Mouse (Mus musculus) kidney, postnatal 10 days (tissue): ENCODE measurements at regions not wholly inside any gene's neighbourhood (a gene's known extent, or its start where the extent isn't known, plus 50 kb on each side); places are given as distances from the start of the nearest gene placed in this dataset.

Experiments used
- DNase-seq: peaks from one replicate; pipeline ENCODE4 v3.0.0; 2021; ENCODE audit warnings: mixed read lengths

DNA sequence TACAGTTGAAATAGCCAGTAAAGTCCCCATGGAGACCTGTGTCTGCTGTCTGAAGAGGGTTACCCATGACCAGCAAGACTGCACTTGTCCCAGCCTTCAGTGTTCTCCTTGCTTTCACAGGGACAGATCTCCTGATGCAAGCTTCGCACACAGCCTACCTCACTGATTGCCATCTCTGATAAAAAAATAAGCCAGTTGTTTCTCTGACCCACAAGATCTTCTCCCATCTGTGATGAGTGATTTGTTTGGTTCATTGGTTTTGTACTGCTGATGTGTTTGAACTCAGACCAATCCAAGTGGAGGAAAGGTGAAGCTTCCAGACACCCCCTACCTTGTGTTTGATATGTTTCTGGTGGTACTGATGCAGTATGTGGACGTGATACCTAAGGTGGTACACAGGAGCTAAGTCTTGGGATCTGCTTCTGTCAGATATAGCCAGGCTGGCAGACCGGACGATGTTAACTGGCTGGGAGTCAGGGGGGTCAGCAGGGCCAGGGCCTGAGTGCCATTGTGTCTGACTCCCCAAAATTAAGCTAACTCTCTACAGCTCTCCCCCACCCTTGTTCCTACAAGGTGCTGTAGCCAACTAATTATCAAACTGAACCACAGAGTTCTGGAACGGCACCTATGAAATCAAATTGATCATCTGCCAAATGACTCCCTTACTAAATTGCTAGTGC is 139.2 kb upstream of the Cpeb2 start:
- no peak for DNase-seq

DNA sequence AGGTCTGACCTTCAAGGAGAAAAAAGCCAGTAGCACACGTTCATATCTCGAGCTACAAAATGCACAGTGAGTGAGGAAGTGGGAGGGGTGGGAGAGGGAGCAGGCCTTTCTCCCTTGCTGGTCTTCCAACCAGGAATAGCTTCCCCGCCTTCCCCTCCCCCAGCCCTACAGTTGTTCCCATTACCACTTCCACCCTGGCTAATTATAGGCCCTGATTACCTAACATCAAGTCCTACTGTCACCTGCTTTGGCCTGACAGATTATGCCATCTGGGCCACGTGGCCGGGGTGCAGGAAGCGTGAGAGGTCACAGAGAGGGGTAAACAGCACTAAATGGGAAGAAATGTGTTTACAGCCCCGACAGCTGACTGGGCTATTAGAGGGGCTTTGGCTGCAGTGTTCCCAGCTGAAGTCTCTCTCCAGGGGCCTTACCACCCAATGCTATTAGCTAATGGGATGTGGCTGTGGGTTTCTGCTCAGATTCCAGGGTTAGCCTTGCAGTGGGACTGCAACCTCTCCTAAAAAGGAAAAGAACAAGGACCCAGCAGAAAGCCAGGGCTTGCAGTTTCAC is 138.6 kb upstream of the Cpeb2 start:
- peak; percentile 19 for DNase-seq

DNA sequence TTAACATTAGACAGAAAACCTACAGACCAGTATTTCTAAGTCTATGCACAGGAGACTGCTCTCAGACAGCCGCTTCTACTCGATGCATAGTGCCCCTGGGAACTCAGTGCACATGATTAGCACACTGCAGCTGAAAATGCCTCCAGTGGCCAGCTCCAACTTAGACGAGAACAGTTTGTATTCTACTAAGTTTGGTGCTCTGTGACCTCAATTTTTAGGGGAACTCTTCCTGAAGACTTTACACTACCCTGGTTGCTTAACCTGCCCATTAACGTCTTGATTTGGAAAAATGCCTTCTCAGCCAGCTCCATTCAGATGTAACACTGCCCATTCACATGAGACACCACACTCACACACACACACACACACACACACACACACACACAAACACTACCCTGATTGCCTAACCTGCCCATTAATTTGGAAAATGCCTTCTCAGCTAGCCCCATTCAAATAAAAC is 130.9 kb upstream of the Cpeb2 start:
- no peak for DNase-seq

DNA sequence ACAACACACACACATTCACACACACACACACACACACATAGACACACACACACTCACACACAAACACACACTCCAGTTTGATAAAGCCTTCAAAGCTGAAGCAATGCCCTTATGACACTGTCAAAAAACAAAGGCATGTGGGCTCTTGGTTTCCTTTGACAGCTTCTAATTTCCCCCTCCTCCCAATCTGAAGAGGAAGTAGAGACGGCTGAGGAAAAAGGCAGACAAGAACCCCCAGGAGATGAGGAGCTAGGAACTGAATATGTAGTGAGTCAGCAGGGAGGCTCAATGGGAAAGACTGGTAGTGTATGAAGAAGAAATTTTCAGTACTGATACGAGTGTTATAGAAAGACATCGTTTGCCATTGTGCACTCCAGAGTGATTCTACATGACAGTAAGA is 130.4 kb upstream of the Cpeb2 start:
- DNase-seq: no peak

DNA sequence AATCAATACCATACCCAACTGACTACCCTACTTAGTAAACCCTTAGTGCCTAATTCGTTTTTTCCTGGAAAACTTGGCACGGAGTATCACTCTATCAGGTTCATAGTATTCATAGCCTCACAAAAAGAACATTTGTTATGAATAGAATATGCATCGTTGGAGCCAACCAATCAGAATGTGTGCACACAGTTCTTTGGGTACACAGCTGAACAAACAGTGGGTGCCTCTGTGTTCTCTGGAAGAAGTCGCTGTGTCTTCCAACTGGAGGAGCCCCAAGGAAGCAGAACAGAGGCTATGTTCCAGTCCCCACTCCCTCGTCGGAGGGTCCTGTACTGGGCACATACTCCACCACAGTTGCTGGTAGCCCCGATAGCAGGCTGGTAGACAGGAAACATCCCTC is 129.2 kb upstream of the Cpeb2 start:
- no peak for DNase-seq

DNA sequence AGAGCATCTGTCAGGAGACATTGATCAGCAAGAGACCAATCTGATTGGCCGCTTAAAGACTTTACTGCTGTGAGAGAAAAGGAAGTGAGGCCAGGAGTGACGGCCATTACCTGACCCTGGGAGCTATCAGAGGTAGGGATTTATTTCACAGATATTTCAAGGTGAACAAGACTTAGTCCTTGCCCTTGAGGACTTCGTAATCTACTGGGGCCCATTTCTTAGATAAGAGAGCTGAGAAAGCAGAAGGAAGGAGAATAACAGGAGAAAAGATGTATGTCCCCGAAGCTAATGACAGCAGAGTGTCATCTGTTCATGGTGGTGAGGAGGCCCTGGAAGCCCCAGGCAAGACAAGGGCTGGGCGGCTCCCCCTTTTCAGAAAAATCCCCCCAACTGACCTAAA is 127.4 kb upstream of the Cpeb2 start:
- DNase-seq: no peak

DNA sequence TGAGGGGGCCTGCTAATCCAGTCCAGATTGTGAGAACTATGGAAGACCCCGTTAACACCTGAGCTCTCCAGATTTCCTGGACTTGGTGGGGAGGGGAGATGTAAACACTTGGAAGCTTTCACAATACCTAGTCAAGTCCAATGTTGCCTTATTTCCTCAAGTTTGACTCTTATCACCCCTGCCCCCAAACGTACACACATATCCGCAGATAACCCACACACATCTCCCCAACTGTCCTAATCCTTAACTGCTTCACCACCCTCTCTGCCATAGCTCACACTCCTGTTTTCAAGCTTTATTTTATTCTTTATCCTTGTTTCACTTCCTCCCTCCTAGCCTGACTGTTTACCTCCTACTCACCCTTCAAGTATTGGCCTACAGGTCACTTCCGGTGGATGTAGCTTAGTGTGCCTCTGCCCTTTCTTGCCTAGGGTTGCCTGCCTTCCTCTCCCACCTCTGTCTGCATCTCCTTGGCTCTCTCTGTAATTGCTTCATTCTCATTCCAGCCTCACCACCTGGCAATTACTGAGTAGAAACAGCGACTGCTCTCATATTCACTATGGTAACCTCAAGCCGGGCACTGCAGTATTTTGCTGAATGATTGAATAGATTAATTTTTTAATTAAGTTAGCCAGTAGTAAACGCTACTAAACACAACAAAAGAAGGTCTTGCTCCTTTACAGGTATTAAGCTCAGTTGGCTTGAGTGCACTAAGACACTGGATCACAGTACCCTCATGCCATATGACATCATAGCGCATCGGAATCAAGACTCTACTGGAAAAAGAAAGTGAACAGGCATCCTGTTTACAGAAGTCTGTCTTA is 125.3 kb upstream of the Cpeb2 start:
- no peak for DNase-seq

DNA sequence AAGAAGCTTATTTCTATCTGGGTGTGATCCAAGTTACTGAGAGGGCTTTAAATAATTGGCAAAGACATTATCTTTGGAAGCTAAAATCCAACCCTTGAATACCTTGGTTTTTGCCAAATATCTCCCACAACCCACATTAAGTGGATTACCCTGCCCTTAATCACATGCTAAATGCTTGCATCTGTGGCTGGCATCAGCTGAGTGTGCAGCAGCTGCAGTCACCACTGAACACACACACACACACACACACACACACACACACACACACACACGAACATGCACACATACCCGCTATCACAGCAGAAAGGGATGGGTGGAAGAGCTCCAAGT is 124.7 kb upstream of the Cpeb2 start:
- no peak for DNase-seq

DNA sequence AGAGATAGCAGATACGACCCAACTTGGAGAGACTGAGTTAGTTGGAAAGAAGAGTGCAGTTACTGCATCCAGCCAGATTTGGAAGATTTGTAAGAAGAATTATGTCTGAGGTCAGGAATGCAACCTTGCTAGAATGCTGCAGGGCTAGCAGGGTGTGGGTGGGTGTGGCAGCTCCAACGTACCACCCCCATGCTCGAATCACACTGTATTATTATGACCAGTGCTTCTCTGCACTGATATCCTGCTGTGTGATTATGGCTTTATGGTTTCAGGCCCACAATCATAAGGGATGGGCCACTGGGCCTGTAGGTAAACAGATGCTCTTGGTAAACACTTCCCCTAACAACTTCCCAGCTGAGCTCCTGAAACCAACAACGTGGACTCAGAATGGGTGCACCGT is 122.8 kb upstream of the Cpeb2 start:
- DNase-seq: no peak

DNA sequence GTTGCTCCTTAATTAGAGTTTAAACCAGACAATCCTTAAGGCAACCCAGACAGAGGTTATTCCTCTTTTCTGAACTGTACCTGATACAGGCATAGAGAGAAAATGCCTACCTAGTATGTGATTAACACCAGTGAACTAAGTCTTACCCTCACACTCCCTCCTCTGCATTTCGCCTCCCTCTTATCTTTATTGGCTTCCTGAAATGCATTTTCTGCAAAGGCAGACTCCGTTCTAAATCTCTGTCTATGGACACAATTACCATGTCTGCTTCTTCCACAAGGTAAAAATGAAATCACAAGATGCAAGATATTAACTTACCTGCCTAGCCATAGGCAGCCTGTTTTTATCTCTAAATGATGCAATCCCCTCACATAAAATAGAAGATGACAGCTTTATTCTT is 121.2 kb upstream of the Cpeb2 start:
- no peak for DNase-seq

DNA sequence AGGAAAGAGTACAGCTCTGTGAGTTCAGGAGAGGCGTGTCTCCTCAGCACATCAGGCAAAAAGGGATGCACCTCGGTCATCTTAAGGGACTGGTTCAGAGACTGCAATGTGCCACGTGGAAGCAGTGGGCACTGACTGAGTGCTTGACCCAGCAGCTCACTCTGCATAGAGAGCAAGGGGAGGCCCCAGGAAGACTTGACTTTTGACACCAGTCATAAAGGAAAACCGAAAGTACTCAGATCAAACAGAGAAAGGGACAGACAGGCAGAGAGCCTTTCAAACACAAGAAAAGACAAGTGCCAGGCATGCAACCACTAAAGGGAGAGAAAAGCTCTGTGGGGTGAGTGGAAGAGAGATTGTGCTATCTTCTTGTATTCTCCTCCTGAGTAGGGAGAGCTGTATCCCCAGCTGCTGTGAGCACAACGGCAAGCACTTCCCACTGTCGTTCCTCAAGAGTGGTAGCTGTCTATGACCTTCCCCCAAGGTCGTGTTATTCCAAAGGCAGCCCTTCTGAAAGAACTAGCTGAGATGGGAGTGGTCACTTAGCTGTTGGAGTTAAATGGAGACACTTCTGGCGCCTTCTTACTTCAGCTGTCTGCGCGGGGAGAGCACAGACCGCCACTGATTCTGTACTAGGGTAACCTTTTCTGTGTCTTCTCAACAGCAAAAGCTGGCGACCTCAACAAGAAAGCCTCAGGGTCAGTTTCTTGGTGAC is 119.4 kb upstream of the Cpeb2 start:
- no peak for DNase-seq

DNA sequence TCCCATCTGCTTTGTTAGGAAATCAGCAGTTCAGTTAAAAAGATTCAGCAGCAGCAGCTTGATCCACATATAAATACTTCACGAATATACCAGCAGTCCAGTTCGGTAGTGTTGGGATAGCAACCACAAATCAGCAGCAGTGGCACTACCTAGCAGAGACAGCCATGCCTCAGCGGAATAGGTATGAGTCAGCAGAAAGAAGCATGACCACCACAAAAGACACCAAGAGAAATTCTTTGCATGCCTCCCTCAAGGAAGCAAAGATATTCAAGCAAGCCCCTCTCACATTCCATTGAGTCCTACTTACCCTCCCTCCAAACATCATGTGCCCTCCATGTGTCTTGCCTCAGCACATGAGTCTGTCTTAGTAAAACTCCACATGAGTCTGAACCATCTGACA is 117.5 kb upstream of the Cpeb2 start:
- DNase-seq: no peak

DNA sequence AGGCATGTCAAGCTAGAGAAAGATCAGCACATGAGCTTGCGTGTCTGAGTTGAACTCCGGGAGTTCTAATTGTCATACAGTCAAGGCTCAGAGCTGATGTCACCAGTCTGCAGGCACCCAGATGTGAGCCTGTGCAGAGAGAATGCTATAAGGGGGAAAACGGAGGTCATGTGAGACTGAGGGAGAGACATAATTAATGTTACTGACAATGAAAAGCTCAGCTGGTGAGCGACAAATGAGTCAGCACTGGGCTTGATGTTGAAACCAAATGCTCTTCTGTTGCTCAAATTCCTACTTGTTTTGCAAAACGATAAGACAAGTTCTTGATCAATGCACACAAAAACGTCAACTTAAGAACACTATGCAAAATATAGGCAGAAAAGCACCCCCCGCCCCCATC is 116.1 kb upstream of the Cpeb2 start:
- no peak for DNase-seq

DNA sequence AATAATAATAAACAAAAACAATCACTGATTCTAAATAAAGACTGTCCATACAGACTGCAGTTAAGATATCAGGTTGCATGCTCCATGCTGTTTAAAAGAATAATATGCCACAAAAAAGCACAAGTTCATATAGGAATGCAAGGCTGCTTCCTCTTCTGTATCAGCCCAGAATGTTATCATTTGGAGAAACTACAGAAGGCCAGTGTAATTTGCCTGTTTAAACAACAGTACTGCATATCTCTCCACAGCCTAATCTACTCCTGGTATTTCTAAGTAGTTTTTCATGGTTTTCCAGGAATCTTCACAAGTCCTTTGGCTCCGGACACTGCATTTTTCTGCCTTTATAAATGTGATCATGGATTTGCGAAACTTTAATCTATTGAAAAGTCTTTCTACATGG is 111.9 kb upstream of the Cpeb2 start:
- DNase-seq: no peak

DNA sequence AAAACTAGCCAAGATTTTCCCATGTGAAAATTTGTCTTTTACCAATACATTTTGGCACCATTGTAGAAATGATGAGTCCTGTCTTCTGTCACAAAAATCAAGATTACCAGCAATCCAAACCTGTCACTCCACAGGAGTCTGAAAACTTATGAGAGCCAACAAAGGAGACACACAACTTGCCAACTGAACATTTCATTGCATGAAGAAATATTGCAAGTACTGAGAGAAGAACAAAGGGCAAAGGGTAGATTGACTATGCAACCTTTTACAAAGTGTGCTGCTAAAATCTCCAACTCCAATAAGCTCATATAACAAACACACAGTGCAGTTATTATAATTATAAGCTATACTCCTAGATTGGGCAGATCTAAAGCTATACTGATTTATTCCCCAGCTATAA is 108.7 kb upstream of the Cpeb2 start:
- DNase-seq: no peak

DNA sequence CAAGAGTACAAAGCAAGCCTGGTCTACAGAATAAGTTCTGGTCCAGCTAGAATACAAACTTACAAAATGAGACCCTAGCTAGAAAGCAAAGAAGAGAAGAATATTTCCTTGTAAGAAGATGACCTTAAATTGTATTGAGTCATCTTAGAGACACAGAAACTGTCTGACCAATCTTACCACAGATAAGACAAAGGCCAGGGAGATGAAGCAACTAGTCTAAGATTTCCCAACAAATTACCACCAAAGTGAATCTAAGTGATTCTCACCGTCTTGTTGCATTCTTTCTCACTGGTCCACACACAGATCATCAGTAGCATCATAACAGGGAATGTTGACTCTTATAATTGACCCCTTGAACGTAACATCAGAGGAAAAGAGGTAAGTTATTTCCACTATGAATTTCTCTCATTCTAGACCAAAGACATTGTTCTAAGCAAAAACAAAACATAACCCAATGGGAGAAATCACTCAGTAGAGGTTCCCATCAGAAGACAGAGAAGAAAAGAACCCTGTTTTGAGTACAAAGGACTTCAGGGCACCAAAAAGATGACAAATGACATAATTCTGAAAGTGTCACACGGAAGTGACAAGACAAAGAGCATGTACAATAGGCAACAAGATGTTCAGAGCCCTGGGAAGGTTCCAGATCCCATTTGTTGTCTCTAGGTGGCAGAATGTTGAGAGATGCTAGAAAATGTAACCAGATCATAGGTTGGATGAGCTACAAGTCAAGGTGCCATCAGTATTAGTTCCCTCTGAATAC is 107.0 kb upstream of the Cpeb2 start:
- DNase-seq: no peak

DNA sequence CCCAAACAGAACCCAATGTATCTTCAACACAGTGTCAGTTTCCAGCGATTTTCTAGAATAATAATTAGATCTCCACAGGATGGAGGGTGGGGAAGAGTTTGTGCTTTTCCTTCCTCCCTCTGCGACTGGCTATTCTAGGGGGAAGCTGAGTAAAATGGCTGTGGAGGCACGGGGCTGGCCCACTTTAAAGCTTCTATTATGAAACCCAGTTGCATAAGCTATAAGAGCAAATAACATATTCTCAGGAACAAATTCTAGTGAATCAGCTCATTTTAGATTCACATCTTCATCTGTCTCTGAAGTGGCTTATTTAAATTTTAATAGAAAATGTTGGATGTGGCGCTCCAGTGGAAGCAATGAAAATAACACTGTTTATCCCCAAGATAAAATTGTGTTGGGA is 102.6 kb upstream of the Cpeb2 start:
- DNase-seq: no peak

DNA sequence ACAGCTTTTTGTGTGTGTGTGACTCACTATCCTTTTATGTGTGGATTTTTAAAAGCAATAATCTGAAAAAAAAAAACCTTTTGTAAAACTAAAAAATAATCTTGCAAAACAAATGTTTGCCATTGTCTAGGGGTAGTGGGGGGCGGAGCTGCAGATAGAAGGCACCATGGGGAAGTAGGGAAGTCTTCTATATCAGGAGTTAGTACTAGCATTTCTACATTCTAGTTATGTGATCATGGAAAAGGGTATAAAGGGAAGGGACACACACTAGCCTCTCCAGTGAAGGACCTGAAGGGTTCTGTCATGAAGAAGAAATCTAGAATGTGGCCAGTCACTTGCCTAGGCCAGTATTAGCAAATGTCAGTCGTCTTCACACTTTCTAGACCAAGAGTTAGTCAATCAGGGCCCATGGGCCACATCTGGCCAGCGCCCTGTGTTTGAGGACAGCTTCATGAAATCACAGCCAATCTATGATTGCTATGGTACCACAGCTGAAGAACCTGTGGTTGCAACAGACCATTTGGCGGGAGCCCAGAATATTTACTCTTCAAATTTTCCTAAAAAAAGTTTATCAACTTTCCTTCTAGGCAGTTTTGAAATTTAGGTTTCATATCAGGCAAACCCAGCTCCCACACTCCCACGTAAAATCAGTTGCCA is 101.9 kb upstream of the Cpeb2 start:
- DNase-seq: no peak

DNA sequence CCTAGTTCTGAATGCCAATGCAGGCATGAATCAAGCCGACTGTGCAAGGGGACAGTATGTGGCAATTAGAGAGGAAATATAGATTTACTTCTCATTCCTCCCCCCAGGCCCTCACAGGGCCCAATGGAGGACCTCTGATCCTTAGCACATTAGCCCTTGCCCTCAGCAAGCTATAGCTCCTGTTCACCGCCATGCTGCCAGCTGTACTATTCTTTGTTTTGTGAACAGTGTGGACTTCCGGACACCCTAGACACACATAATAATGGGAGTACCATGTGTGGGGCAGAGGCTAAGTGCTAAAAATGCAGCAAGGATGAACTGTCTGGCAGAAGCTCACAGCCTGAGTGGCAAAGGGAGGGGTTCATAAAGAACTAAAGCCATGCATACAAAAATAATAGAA is 99.3 kb upstream of the Cpeb2 start:
- DNase-seq: no peak

DNA sequence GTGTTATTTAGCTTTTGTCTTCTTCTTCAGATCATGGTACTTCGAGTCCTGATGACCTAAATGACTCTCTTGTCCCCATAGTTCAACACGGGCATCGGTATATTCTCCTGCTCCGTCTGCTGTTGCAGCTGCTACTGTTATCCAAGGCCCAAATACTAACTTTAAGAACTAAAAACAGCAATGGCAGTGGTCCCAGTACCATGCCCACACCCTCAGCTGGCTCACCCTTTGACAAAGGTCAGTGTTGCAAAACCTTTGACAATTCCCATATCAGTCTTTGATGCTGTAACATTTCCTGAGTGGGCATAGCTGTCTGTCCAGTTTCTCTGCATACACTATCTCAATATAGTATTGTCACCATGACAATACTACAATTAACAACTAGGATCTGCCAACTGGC is 96.8 kb upstream of the Cpeb2 start:
- no peak for DNase-seq

DNA sequence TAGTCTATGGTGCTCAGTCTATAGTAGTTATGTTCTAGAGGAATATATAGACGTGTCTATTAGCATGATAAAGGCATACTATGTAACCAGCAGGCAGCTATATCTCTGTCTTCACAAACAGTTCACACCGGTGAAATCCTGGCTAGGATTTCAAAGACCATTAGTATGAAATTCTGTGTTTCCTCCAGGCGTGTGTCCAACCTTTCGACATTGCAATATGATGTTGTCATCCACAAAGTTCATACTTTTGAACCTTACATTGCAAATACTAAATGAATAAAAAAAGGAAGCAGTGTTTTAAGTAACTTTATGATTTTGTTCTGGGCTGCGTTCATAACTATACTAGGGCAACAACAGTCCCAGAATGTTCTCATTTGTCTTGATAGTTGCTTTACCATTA is 95.2 kb upstream of the Cpeb2 start:
- no peak for DNase-seq

DNA sequence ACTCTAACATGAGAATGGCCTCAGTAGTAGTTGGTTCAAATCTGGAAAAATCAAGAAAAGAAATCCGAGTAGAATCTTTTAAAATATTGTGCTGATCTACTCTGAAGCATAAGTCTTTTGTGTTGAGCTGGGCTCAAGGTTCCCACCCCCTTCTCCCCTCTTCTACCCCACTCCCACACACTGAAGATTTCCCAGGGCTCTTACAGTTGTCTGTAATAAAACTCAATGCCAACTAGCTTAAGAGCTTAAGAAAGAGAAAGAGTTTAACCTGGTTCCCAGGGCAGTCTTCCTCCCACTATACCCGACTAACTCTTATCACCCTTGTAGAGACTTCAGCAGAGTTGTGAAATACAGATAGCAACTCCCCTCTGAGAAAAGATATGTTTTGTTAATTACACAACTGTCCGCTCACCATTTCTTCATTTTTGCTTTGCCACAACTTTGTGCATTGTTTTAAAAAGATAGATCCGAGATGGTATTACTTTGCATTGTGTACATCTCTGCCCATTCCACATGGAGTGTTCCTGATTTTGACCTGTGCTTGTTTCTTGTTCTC is 94.0 kb upstream of the Cpeb2 start:
- no peak for DNase-seq
